Mouse (Mus musculus) spleen, embryonic (tissue): ENCODE data around the gene Acvr1.

Experiments
- CTCF ChIA-PET: fragments of 350-600 bp; sonication (Branson Sonifier 250); formaldehyde crosslinking; loops from one replicate; lab custom pipeline; 2022; lab: Charles Lee

The Acvr1 gene

GRCm38 (mm10) chr2:58520727-58521126 is 46.2 kb downstream of the Acvr1 start:
- CTCF ChIA-PET, result no interaction called here

GRCm38 (mm10) chr2:58518517-58518916 is 48.4 kb downstream of the Acvr1 start:
- CTCF ChIA-PET, result no interaction called here

GRCm38 (mm10) chr2:58516920-58517319 is 50.0 kb downstream of the Acvr1 start:
- CTCF ChIA-PET, result no interaction called here

- CTCF ChIA-PET, result no interaction called here
Measured at GRCm38 (mm10) chr2:58516000-58516399, 51.0 kb downstream of the Acvr1 start.

- CTCF ChIA-PET, result no interaction called here
Measured at GRCm38 (mm10) chr2:58514489-58514888, 52.5 kb downstream of the Acvr1 start.

GRCm38 (mm10) chr2:58513212-58513611 is 53.7 kb downstream of the Acvr1 start:
- CTCF ChIA-PET, result no interaction called here

- CTCF ChIA-PET, result no interaction called here
Measured at GRCm38 (mm10) chr2:58510192-58510591, 56.8 kb downstream of the Acvr1 start.

GRCm38 (mm10) chr2:58505306-58506090 is 61.5 kb downstream of the Acvr1 start:
- CTCF ChIA-PET, result no interaction called here

GRCm38 (mm10) chr2:58496647-58497410 is 70.1 kb downstream of the Acvr1 start:
- CTCF ChIA-PET, result no interaction called here

- CTCF ChIA-PET, result no interaction called here
Measured at GRCm38 (mm10) chr2:58495271-58495670, 71.7 kb downstream of the Acvr1 start.

GRCm38 (mm10) chr2:58493685-58494635 is 73.0 kb downstream of the Acvr1 start:
- CTCF ChIA-PET, result no interaction called here

GRCm38 (mm10) chr2:58489275-58489674 is 77.7 kb downstream of the Acvr1 start:
- CTCF ChIA-PET, result no interaction called here

- CTCF ChIA-PET, result no interaction called here
Measured at GRCm38 (mm10) chr2:58488404-58488803, 78.6 kb downstream of the Acvr1 start.

GRCm38 (mm10) chr2:58487279-58487560 is 79.7 kb downstream of the Acvr1 start:
- CTCF ChIA-PET, result no interaction called here

- CTCF ChIA-PET, result no interaction called here
Measured at GRCm38 (mm10) chr2:58486441-58487278, 80.3 kb downstream of the Acvr1 start.

GRCm38 (mm10) chr2:58485683-58486082 is 81.3 kb downstream of the Acvr1 start:
- CTCF ChIA-PET, result interaction anchor here (0.6 to 0.7 kb wide), 2 partner anchors 10 to 494 kb away, joined by 7 to 9 read pairs; no protein-coding TSS in a partner anchor

GRCm38 (mm10) chr2:58485152-58485551 is 81.8 kb downstream of the Acvr1 start:
- CTCF ChIA-PET, result interaction anchor here (0.6 kb wide), 1 partner anchor 11 kb away, joined by 9 read pairs; no protein-coding TSS in a partner anchor

- CTCF ChIA-PET, result no interaction called here
Measured at GRCm38 (mm10) chr2:58484284-58484965, 82.5 kb downstream of the Acvr1 start.

- CTCF ChIA-PET, result no interaction called here
Measured at GRCm38 (mm10) chr2:58481450-58482100, 85.4 kb downstream of the Acvr1 start.

- CTCF ChIA-PET, result no interaction called here
Measured at GRCm38 (mm10) chr2:58480764-58481163, 86.2 kb downstream of the Acvr1 start.
